Mouse (Mus musculus) A20 (cell line): ENCODE measurements at regions not wholly inside any gene's neighbourhood (a gene's known extent, or its start where the extent isn't known, plus 50 kb on each side); places are given as distances from the start of the nearest gene placed in this dataset.
A peak's percentile ranks its signal among the peaks of the same experiment; 100 is the strongest.

Experiments used
- DNase-seq: peaks from one replicate; pipeline ENCODE4 v3.0.0-alpha.2; 2011; ENCODE audit warnings: low read depth, low spot score

DNA sequence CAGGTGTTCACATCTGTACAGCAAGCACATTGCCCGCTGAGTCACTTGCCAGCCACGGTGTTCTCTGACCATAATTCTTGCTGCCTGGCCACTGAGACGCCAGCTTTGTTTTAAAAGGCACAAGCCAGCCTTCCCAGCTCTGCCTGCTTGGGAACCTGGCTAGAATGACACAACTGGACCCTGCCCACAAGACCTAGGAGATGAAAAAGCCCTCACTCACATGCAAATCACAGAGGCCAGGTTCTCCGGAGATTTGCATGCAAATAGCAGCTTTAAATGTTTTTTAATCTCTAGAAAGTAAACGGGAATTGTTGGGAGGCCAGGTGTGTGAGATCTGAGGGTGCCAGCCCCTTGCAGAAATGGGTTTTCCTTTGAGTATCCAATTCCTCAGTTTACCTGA is 71.9 kb downstream of the 1810010D01Rik start:
- no peak for DNase-seq

DNA sequence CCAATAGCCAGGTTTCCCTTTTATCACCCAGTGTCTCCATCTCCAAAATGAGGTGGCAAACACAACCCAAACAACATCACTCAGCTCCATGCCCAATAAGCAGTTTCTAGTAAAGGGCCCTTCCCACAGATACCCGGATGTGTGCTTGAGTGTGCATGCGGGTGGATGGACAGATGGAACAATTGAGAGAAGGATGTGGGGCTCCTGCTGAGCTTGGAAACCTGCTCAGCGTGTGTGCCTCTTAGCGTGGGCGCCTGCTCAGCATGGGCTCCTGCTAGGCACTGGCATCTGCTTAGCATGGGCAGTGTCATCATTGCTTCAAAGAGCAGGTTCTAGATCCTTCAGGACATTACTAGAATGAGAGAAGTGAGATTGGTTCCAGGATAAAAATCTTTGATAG is 75.4 kb downstream of the 1810010D01Rik start:
- no peak for DNase-seq

DNA sequence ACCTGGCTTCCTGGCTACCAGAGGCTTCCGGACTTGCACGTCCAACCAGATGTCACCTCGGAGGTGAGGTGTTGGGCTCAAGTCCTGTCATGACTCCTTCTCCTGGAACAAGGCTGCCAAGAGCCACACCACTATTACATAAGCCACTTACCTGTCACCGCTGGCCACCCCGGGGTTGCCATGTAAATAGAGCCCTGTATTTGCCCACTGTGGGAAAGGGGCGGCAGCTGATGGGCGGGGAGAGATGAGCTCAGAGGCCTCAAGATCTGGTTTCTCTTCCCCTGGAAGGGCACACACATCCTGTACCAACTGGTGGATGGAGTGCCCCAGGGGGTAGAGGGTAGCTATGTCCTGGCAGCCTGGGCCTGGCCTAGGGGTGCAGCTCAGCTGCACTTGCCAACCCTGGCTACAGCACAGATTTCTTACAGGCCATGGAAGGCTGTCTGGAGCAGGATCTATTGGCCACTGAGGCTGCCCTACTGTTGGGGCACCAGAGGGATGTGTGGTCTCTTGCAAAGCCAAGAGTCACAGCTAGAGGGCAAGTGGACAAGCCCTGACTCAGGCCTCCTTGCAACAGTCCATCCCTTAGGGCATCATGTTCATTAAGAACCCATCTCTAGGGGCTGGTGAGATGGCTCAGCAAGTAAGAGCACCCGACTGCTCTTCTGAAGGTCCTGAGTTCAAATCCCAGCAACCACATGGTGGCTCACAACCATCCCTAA is 76.3 kb downstream of the 1810010D01Rik start:
- no peak for DNase-seq

DNA sequence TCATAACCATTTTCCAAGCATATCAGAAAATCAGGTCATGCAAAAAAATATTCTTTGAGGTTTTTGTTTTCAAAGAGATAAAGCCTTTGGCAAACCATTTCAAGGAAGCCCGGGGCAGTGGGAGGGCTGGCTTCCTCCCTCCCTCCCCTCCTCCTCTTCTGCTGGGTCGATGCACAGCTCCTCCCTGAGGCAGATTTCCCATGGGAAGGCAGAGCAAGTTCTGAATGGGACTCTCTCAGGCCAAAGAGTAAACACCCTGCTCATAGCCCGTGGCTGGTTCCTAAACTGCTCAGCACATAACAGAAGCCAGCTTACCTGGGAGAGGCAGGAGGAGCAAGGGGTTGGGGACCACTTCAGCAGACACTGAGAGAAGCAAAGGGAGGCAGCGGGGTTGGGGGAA is 77.9 kb downstream of the 1810010D01Rik start:
- no peak for DNase-seq

DNA sequence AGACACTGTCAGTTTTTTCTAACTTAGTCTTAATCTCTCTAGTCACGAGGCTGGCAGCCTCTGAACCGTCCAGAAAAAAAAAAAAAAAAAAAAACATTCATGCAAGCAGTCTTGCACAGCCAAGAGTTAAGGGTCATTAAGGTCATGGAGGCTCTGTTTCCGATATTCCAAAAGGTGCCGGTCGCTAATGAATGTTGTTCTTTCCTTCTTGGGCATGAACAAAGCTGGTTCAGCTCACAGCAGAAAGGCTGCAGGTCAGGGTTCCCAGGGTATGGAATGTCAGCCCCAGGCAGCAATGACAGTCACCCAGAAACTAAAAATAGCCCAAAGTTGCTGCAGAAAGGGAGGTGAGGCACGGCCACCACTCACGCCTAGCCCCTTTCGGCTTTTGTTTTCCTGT is 80.3 kb downstream of the 1810010D01Rik start:
- DNase-seq: no peak

- DNase-seq: no peak
Measured at GRCm38 (mm10) chr7:145127180-145127579, 80.7 kb downstream of the 1810010D01Rik start.

GRCm38 (mm10) chr7:145123996-145124601 is 83.8 kb downstream of the 1810010D01Rik start:
- no peak for DNase-seq

- DNase-seq: no peak
Measured at GRCm38 (mm10) chr7:145122471-145122870, 85.4 kb downstream of the 1810010D01Rik start.

GRCm38 (mm10) chr7:145118406-145118805 is 89.5 kb downstream of the 1810010D01Rik start:
- no peak for DNase-seq

DNA sequence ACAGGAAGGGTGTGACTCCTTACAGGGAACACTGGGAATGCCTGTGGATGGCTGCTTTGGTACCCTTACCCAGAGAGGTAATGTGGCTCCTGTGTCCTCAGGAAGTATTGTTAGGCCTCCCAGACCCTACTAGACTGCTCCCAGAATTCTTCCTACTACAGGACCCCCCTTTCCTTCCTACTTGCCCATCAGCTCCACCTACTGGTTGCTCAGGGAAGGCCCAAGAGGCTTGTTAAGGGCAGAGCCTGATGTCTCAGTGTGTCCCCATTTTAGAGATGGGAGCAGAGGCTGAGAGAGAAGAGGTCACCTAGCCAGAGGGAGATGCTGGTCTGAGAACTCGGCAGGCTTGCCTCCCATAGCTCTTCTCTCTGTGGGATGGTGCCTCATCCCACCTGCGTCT is 93.3 kb downstream of the 1810010D01Rik start:
- peak; percentile 50 for DNase-seq

DNA sequence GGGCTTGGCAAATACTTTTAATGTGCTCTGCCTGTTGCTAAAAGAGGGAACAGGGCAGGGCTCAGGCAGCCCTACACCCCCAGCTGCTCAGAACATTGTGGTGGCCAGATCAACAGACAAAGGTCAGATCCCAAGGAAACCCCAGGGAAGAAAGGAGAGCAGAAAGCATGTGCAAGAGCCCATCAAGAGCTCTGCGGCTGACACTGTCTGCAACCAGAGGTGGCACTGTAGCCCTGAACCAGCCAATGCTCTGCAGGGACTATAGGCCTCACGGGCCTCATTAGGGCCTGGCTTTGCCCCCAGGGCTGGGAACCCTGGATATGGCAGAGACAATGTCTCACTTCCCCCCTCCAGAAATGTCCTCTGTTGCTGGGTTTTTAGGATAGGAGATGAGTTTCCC is 93.8 kb downstream of the 1810010D01Rik start:
- no peak for DNase-seq

DNA sequence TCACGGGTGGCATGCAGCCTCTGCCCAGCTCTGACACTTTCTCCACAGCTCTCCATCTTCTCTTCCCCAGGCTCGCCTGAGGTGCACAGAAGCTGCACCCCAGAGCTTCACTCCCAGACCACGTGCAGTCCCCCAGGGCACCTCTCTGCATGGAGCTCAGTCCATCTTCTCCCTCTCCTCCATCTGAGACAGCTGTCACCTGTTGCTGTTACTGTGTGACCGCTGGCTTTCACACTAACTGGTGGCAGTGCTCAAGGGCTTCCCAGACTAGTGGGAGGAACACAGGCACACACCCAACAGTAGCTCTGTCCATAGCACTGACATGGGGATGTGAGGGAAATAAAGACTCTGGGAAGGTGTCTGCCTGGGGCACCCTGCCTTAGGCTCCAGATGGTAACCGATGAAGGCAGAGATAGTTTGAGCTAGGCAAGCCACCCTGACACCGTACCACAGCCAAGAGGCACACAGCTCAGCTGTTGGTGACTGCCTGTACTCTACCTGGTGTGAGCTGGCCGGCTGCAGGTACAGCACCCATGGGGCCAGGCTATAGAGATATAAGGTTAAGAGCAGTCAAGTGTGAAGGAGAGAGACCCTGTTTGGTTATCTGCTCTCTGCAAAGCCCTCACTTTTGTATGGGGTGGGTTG is 94.9 kb downstream of the 1810010D01Rik start:
- no peak for DNase-seq

DNA sequence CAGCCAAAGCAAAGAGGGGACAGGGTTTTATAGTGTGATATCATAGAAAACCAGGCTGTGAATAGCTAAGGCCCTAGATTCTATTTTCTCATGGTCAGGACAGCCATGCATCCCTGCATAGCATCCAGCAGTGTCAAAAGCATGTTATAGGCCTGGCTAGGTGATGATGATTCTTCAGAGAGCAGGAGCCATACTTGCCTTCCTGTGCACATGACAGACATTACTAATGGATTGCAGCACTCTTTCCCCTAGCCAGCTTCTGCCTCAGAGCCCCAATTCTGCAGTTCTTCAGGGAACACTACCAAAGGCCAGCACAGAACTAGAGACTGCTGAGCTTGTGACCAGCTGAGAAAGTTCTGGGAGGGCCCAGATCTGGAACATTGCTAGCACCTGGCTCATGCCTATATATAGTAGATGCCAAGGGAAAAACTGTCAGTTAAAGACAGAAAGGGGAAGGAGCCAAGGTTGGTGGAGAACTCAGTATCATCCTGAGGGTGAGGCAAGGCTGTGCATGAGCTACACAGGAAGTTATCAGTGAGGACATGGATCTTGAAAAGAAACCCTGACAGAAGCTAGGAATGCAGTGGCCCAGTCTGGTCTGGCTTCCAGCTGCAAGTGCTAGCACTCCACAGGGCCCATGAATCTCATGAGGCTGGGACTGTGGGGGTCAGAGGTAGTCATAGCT is 95.6 kb downstream of the 1810010D01Rik start:
- DNase-seq: no peak

DNA sequence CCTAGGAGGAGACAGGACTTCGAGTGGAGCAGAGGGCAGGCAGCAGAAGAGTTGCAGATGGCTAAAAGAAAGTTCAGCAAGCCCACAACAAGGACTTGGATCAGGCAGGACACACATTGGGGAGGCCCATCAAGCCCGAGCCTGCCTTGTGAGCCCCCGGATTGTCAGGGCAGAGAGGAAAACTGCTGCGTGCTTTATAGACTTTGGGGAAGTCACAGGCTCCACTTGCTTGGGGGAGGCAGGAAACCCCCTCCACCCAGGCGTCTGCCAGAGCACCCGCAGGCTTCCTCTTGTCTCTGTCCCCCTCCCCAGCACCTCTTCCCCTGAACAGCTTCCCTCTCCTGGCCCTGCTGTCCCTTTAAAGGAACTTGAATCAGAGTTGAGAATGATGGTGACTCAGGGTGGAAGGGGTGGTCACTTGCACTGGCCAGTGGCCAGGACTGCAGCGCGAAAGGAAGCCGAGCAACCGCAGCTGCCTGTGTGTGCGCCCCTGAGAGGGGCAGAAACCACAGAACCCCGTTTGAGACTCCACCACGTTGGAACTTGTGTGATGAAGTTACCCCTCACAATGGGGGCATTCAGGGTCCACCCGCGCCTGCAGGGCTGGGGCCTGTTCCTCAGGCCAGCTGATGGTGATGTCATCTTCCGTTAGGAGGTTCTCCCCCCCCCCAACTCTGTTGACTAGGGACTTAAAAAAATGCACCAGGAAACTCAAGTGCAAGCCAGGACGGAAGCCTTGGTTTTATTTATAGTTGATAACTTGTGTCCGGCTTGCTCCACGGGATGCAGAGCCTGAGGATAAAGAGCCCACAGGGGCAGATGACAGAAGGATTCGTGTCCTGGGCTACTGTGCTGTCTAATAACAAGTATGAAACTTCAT is 96.4 kb downstream of the 1810010D01Rik start:
- DNase-seq: peak; percentile 69

- DNase-seq: peak; percentile 70
Measured at GRCm38 (mm10) chr7:145110657-145111251, 97.2 kb downstream of the 1810010D01Rik start.

GRCm38 (mm10) chr7:145110028-145110427 is 97.9 kb downstream of the 1810010D01Rik start:
- no peak for DNase-seq

DNA sequence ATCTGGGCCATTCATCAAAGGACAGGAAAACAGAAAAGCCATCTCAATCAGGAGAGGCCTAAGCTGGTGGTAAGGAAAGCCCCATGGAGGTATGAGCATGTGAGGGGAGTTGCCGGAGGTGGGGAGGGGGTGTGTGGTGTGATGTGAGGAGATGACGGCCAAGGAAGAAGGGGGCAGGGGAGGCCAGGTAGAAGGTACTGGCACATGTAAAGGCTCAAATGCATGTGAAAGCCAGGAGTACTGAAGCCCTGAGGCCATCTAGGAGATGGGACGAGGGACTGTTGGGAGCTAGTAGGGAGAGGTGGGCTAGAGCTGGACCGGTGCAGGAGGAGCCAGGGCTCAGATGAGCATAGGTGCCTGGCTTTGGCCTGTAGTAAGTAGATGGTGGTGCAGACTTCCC is 98.4 kb downstream of the 1810010D01Rik start:
- DNase-seq: no peak

- DNase-seq: no peak
Measured at GRCm38 (mm10) chr7:145108994-145109393, 98.9 kb downstream of the 1810010D01Rik start.

DNA sequence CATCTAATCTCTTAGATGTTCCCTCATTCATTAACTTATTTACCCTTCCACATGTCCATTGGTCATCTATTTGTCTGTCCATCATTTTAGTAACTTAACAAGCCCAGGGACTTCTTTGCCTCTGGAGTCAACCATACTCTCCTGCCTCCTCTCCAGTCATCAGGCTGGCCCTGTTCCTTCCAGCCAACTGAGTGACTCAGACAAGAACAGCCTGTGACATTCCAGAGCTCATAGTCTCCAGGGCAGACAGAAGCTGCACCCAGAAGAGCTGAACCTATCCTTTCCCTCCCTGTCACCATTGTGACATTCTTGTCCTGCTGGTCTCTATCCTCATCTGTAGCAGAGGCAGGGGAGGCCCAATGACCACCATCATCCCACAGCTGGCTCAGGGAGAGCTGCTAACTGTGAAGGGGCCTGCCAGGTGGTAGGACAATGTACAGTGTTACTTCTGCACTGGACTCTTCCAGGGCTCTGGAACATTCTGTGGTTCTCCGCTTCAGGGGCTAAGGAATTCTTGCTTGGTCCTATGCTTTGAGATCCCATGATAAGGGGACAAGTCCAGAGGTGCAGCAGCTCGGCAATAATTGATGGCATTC is 100.2 kb downstream of the 1810010D01Rik start:
- no peak for DNase-seq

GRCm38 (mm10) chr7:145106494-145106849 is 101.4 kb downstream of the 1810010D01Rik start:
- no peak for DNase-seq
